Mouse (Mus musculus) cerebellum, adult 2 months (tissue): ENCODE data around the gene Gmpr.

Source experiments
- CTCF ChIP-seq: fragments of 200-500 bp; IDR thresholded peaks from 2 replicates; pipeline ENCODE4 v1.5.1; 2011; ENCODE audit warnings: low read depth, mild to moderate bottlenecking, control low read depth, low read length, moderate library complexity, borderline replicate concordance; ENCODE audit not compliant: insufficient read depth
- POLR2A ChIP-seq: fragments of 200-500 bp; IDR thresholded peaks from 2 replicates; pipeline ENCODE4 v1.6.1; 2011; ENCODE audit warnings: low read length, control low read depth, borderline replicate concordance; ENCODE audit not compliant: insufficient read depth

- TF ChIP-seq CTCF (peak; percentile 53; the same call in 1 of the 2 replicates), POLR2A (no peak)
Observed at GRCm38 (mm10) chr13:45560543-45560942, 53.3 kb downstream of the Gmpr start.
